Mouse (Mus musculus) midbrain, embryonic 12.5 days (tissue): ENCODE results near the gene Naa40. TPM values are rescaled to one million over a fixed set of nuclear protein-coding genes. Genes with fewer than 3 reads are reported as not detected.

Experiments
- ATAC-seq: fragments of 200-750 bp; cut with Nextera tagmentation; 2 replicates; pipeline ENCODE4 v1.8.0; 2017; ENCODE audit warnings: low read depth, moderate TSS enrichment, moderate library complexity; ENCODE audit not compliant: low FRiP score
- H3K27ac ChIP-seq: fragments of 300-500 bp; sonication (generic); replicated peaks from 2 replicates; pipeline ENCODE4 v1.5.1; 2016; ENCODE audit warnings: mild to moderate bottlenecking
- H3K27me3 ChIP-seq: fragments of 300-500 bp; sonication (generic); 2 replicates; pipeline ENCODE4 v1.6.1; 2016; ENCODE audit warnings: mild to moderate bottlenecking
- H3K36me3 ChIP-seq: fragments of 300-500 bp; sonication (generic); 2 replicates; pipeline ENCODE4 v1.6.1; 2016
- H3K4me1 ChIP-seq: fragments of 300-500 bp; sonication (generic); 2 replicates; pipeline ENCODE4 v1.6.1; 2016
- H3K4me2 ChIP-seq: fragments of 300-500 bp; sonication (generic); replicated peaks from 2 replicates; pipeline ENCODE4 v1.6.1; 2016; ENCODE audit warnings: mild to moderate bottlenecking, moderate library complexity
- H3K4me3 ChIP-seq: fragments of 300-500 bp; sonication (generic); 2 replicates; pipeline ENCODE4 v1.5.1; 2016; ENCODE audit warnings: mild to moderate bottlenecking
- H3K9ac ChIP-seq: fragments of 300-500 bp; sonication (generic); replicated peaks from 2 replicates; pipeline ENCODE4 v1.6.1; 2016; ENCODE audit warnings: mild to moderate bottlenecking, moderate library complexity
- H3K9me3 ChIP-seq: fragments of 300-500 bp; sonication (generic); 2 replicates; pipeline ENCODE4 v1.6.1; 2016; ENCODE audit warnings: mild to moderate bottlenecking
- WGBS: fragments of 180-500 bp; shearing (Covaris S2); methylation state at CpG from one replicate; pipeline ENCODE4 v1.1.7; 2016; 5-methylcytosine and 5-hydroxymethylcytosine counted together
- polyA plus RNA-seq: library from polyadenylated mRNA; unstranded; fragments of >200 nt; fragmentation: Nextera tagmentation; extraction: Ambion mirVana; gene quantifications from 2 replicates; pipeline ENCODE4 v1.2.1, GENCODE M21; 2016

Gene Naa40
- polyA plus RNA-seq, 1 experiment from 2014 or later, result 91.0 TPM

DNA sequence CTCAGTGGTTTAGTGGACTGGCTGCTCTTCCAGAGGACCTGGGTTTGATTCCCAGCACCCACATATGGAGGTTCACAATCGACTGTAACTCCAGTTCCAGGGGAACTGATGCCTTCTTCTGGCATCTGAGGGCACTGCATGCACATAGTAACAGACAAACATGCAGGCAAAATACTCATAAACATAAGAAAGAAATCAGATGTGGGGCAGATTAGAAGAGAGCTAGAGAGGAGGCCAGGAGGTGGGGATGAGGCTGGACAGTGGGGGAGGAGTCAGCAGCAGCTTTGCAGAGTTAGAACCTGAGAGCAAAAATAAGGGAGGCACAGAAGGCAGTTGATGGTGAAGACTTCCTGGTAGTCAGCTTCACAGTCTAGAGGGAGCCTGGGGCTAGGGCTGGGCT lies 21.6 kb upstream of the Naa40 start:
- Histone ChIP-seq H3K4me2 (no peak overlapping the region), H3K36me3 (no peaks in the 10 kb centered on the region), H3K9ac (no peak overlapping the region), H3K27ac (no peak overlapping the region), H3K4me1 (peaks cover 38% of the 10 kb centered on the region), H3K4me3 (no peak overlapping the region), H3K9me3 (no peaks in the 10 kb centered on the region), H3K27me3 (no peaks in the 10 kb centered on the region)
- WGBS, result 93% methylated on average over 1 of the region's 1 CpGs
- no peak for ATAC-seq

DNA sequence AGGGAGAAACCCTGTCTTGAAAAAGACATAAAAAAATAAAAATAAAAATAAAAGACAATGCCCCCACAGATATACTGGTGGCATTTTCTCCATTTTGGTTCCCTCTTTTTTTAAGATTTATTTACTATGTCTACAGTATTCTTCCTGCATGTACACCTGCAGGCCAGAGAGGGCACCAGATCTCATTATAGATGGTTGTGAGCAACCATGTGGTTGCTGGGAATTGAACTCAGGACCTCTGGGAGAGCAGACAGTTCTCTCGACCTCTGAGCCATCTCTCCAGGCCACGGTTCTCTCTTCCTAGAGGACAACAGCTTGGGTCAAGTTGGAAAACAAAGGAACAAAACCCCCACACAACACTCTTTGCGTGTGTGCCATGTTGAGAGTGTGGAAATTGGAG lies 21.0 kb upstream of the Naa40 start:
- Histone ChIP-seq H3K27me3 (no peaks in the 10 kb centered on the region), H3K4me3 (no peak overlapping the region), H3K9me3 (no peaks in the 10 kb centered on the region), H3K4me2 (no peak overlapping the region), H3K27ac (no peak overlapping the region), H3K36me3 (no peaks in the 10 kb centered on the region), H3K9ac (no peak overlapping the region), H3K4me1 (peaks cover 32% of the 10 kb centered on the region)
- ATAC-seq, result no peak
- 94% methylated on average over 3 of the region's 3 CpGs for WGBS

DNA sequence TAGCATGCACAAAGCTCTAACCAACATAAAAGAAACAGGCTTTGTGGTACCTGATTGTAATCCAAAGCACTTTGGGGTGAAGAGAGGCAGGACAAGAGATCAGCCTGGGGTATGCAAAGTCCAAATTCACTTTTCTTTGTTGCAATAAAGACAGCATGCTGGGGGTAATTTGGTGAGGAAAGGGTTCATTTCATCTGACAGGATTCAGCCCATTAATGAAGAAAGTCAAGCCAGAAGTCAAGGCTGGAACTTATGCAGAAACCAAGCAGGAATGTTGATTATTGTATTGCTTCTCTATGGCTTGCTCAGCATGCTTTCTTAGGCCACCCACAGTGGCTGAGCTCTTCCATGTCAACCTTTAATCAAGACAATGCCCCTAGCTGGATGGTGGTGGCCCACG lies 20.5 kb upstream of the Naa40 start:
- 83% methylated on average over 1 of the region's 1 CpGs for WGBS
- no peaks in the 10 kb centered on the region for H3K27me3 ChIP-seq

DNA sequence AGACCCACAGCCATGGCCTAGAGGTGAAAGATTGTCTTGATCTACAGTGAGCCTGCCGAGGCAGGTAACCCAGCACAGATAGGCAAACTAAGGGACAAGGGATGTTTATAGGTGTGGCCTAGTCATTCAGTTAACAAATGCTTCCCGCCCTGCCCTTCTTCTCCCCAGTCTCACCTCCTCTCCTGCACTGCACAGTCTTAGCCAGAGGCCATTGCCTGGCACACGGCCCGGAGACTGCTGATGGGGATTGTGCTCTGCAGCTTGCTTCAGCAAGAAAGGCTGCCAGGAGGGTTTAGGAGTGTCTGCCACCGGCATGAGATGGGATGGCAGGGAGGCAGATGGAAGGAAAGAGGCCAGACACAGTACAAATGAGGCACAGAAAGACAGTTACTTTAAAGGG lies 16.9 kb upstream of the Naa40 start:
- no peaks in the 10 kb centered on the region for H3K27me3 ChIP-seq
- ATAC-seq, result no peak
- H3K9me3 ChIP-seq, result no peaks in the 10 kb centered on the region
- H3K4me3 ChIP-seq, result no peak overlapping the region
- no peak overlapping the region for H3K27ac ChIP-seq
- WGBS, result 87% methylated on average over 5 of the region's 5 CpGs
- no peak overlapping the region for H3K9ac ChIP-seq
- no peaks in the 10 kb centered on the region for H3K4me1 ChIP-seq
- H3K4me2 ChIP-seq, result no peak overlapping the region
- no peaks in the 10 kb centered on the region for H3K36me3 ChIP-seq

More for the DNA sequence above, 20.5 kb upstream of the Naa40 start:
- H3K4me2 ChIP-seq, result no peak overlapping the region
- H3K9ac ChIP-seq, result no peak overlapping the region
- no peak overlapping the region for H3K27ac ChIP-seq
- no peaks in the 10 kb centered on the region for H3K36me3 ChIP-seq
- ATAC-seq, result no peak
- H3K4me1 ChIP-seq, result peaks cover 27% of the 10 kb centered on the region
- H3K9me3 ChIP-seq, result no peaks in the 10 kb centered on the region
- H3K4me3 ChIP-seq, result no peak overlapping the region

GRCm38 (mm10) chr19:7246021-7246420 lies 5.0 kb upstream of the Naa40 start:
- ATAC-seq, result no peak

DNA sequence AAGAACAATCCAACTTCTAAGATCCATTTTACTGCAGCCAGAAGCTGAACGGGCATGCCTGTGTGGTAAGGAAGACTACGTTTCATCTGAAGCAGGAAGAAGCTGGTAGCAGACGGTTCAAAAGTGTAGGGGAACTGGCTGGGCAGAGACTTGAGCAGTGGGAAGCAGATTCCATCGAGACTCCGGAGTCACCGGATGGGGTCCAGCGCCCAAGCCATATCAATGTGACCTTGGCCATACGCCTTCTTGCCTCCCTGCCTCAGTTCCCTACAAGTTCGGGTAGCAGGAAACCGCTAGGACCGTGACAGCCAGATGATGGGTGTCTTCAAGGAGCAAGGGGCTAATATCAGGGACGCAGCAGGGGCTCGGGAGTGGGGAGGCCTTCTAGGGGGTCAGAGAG lies 692 bp downstream of the Naa40 start:
- 4% methylated on average over 13 of the region's 13 CpGs for WGBS
- no peak for ATAC-seq
- peaks cover 29% of the 10 kb centered on the region for H3K4me1 ChIP-seq

More at GRCm38 (mm10) chr19:7246021-7246420, 5.0 kb upstream of the Naa40 start:
- Histone ChIP-seq H3K4me2 (no peak overlapping the region), H3K27ac (no peak overlapping the region), H3K4me1 (peaks cover 5% of the 10 kb centered on the region; the same call in 1 of the 2 replicates), H3K9me3 (no peaks in the 10 kb centered on the region), H3K36me3 (no peaks in the 10 kb centered on the region), H3K9ac (no peak overlapping the region), H3K27me3 (peaks cover 21% of the 10 kb centered on the region), H3K4me3 (no peak overlapping the region)
- 85% methylated on average over 3 of the region's 3 CpGs for WGBS

GRCm38 (mm10) chr19:7239574-7239973 lies 1.4 kb downstream of the Naa40 start:
- Histone ChIP-seq H3K27ac (no peak overlapping the region), H3K36me3 (0 out of 2 replicates have a peak, but pooled peaks cover under 1% of the 10 kb centered on the region), H3K9me3 (no peaks in the 10 kb centered on the region), H3K27me3 (peaks cover 21% of the 10 kb centered on the region), H3K4me2 (peak overlapping the region; percentile 87), H3K4me1 (peaks cover 29% of the 10 kb centered on the region), H3K9ac (peak overlapping the region; percentile 88; the same call in 1 of the 2 replicates), H3K4me3 (peak overlapping the region; percentile 60)
- WGBS, result 94% methylated on average over 3 of the region's 3 CpGs
- ATAC-seq, result no peak

More for the DNA sequence above, 692 bp downstream of the Naa40 start:
- Histone ChIP-seq H3K27ac (peak overlapping the region; percentile 83; the same call in 1 of the 2 replicates), H3K9ac (peak overlapping the region; percentile 88), H3K27me3 (peaks cover 21% of the 10 kb centered on the region), H3K9me3 (no peaks in the 10 kb centered on the region), H3K4me3 (peak overlapping the region; percentile 60), H3K4me2 (peak overlapping the region; percentile 87), H3K36me3 (no peaks in the 10 kb centered on the region)

DNA sequence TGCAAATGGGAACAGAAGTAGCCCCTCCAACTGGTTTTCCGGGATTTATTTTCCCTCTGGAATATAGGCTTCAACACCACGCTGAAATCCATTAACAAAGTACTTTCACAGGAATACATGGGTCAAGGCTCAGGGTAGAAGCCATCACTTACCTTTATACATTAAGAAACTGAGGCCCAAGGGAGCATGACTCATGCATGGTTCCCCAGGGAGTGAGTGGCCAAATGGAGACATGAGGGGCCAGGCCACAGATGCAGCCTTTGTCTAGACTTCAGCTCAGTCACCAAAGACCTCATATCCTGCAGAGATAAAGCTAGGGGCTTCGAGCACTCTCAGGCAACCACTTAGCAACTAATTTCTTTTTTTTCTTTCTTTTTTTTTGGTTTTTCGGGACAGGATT lies 4.2 kb downstream of the Naa40 start:
- H3K27ac ChIP-seq, result no peak overlapping the region
- no peak overlapping the region for H3K4me2 ChIP-seq
- no peaks in the 10 kb centered on the region for H3K9me3 ChIP-seq
- H3K9ac ChIP-seq, result no peak overlapping the region
- H3K4me1 ChIP-seq, result peaks cover 29% of the 10 kb centered on the region
- 80% methylated on average over 4 of the region's 4 CpGs for WGBS
- peaks cover under 1% of the 10 kb centered on the region; the same call in 1 of the 2 replicates for H3K27me3 ChIP-seq
- ATAC-seq, result no peak
- H3K4me3 ChIP-seq, result no peak overlapping the region
- peaks cover 23% of the 10 kb centered on the region for H3K36me3 ChIP-seq

DNA sequence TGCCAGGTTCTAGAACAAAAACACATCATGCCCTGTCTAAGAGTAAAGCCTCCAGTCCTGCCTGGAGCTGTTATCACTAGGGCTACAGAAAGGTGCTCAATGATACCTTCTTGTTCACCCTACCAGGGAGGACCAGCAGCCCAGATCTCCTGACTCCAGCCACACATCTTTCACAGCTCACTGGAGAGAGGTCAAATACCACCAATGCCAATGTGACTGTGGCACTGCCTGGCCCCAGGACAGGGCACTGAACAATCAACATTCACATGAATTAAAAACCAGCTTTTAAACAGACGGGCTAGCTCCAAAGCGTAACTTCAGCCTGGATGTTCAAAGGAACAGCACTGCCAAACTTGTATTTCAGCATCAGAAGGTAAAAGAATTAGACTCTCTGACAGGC lies 5.0 kb downstream of the Naa40 start:
- no peak for ATAC-seq
- Histone ChIP-seq H3K4me3 (no peak overlapping the region), H3K27me3 (no peaks in the 10 kb centered on the region), H3K36me3 (peaks cover 31% of the 10 kb centered on the region), H3K9ac (no peak overlapping the region), H3K27ac (no peak overlapping the region), H3K4me1 (peaks cover 24% of the 10 kb centered on the region), H3K9me3 (no peaks in the 10 kb centered on the region), H3K4me2 (no peak overlapping the region)
- WGBS, result 96% methylated on average over 2 of the region's 2 CpGs

GRCm38 (mm10) chr19:7235461-7235860 lies 5.5 kb downstream of the Naa40 start:
- Histone ChIP-seq H3K9ac (no peak overlapping the region), H3K36me3 (peaks cover 36% of the 10 kb centered on the region), H3K4me3 (no peak overlapping the region), H3K27ac (no peak overlapping the region), H3K4me2 (no peak overlapping the region), H3K27me3 (no peaks in the 10 kb centered on the region), H3K9me3 (no peaks in the 10 kb centered on the region), H3K4me1 (peaks cover 23% of the 10 kb centered on the region)
- WGBS, result 91% methylated on average over 9 of the region's 9 CpGs
- no peak for ATAC-seq

GRCm38 (mm10) chr19:7234537-7235221 lies 6.3 kb downstream of the Naa40 start:
- Histone ChIP-seq H3K4me2 (no peak overlapping the region), H3K9me3 (no peaks in the 10 kb centered on the region), H3K27me3 (no peaks in the 10 kb centered on the region), H3K4me1 (peaks cover 16% of the 10 kb centered on the region), H3K9ac (no peak overlapping the region), H3K36me3 (peaks cover 43% of the 10 kb centered on the region), H3K27ac (no peak overlapping the region), H3K4me3 (no peak overlapping the region)
- WGBS, result 55% methylated on average over 8 of the region's 8 CpGs
- ATAC-seq, result peak; percentile 78

DNA sequence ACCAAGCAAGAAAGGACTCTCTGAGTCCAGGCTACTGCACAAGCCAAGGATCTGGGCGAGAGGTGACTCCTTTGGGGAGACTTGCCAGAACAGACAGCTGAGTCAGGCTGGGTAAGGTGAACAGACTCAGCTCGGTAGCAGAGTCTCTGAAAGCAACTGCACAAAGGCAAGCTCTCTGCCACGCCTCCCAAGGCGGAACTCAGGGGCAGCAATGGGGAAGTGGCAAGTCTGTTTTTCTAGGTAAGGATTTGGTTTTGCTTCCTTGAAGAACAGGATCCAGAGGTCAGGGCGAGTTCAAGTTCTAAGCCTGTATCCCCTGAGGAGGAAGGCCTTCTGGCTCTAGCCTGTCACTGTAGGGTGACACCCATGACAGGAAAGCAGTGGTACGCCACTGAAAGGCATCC lies 14.5 kb downstream of the Naa40 start:
- ATAC-seq, result no peak
- Histone ChIP-seq H3K4me2 (no peak overlapping the region), H3K36me3 (peaks cover 62% of the 10 kb centered on the region), H3K9me3 (no peaks in the 10 kb centered on the region), H3K9ac (no peak overlapping the region), H3K4me3 (no peak overlapping the region), H3K27ac (no peak overlapping the region), H3K27me3 (no peaks in the 10 kb centered on the region), H3K4me1 (no peaks in the 10 kb centered on the region)
- 86% methylated on average over 6 of the region's 6 CpGs for WGBS
